Mouse (Mus musculus): ENCODE data around the gene Layn.

GRCm38 (mm10) chr9:51042136-51042535 is 34.8 kb downstream of the Layn start:
- no peak for TF ChIP-seq CTCF (IDR thresholded peaks at IDR 0.05; ENCODE audit: extremely low read depth, insufficient read depth, low read length)
- no peak for TF ChIP-seq POLR2A (IDR thresholded peaks at IDR 0.05; ENCODE audit: extremely low read depth, insufficient read depth, low read length)

Data from cortical plate, adult 2 months (tissue).